Mouse (Mus musculus) lung, embryonic 15.5 days (tissue): ENCODE results near the gene Epop. TPM values are rescaled to one million over a fixed set of nuclear protein-coding genes. Genes with fewer than 3 reads are reported as not detected.
"Not testable (repeated sequence)": the region's sequence is repeated elsewhere in the genome, so short reads cannot be mapped to it uniquely, and the experiment has no call there.

Source experiments
- ATAC-seq: fragments of 200-750 bp; cut with Nextera tagmentation; 2 replicates; pipeline ENCODE4 v1.8.0; 2017; ENCODE audit warnings: moderate number of reproducible peaks, borderline replicate concordance; ENCODE audit not compliant: low FRiP score, low TSS enrichment; ENCODE audit errors: extremely low read depth
- H3K27ac ChIP-seq: fragments of 300-500 bp; sonication (generic); 2 replicates; pipeline ENCODE4 v1.5.1; 2015; ENCODE audit warnings: moderate library complexity, mild to moderate bottlenecking, inconsistent platforms
- H3K27me3 ChIP-seq: fragments of 300-500 bp; sonication (generic); 2 replicates; pipeline ENCODE4 v1.6.1; 2015; ENCODE audit warnings: inconsistent platforms
- H3K36me3 ChIP-seq: fragments of 300-500 bp; sonication (generic); 2 replicates; pipeline ENCODE4 v1.6.1; 2015; ENCODE audit warnings: inconsistent platforms
- H3K4me1 ChIP-seq: fragments of 300-500 bp; sonication (generic); 2 replicates; pipeline ENCODE4 v1.6.1; 2015; ENCODE audit warnings: inconsistent platforms
- H3K4me2 ChIP-seq: fragments of 300-500 bp; sonication (generic); 2 replicates; pipeline ENCODE4 v1.6.1; 2015; ENCODE audit warnings: inconsistent platforms, mild to moderate bottlenecking, moderate library complexity
- H3K4me3 ChIP-seq: fragments of 300-500 bp; sonication (generic); 2 replicates; pipeline ENCODE4 v1.5.1; 2015; ENCODE audit warnings: mild to moderate bottlenecking, inconsistent platforms
- H3K9ac ChIP-seq: fragments of 300-500 bp; sonication (generic); 2 replicates; pipeline ENCODE4 v1.6.1; 2015; ENCODE audit warnings: inconsistent platforms
- H3K9me3 ChIP-seq: fragments of 300-500 bp; sonication (generic); 2 replicates; pipeline ENCODE4 v1.6.1; 2016; ENCODE audit warnings: inconsistent platforms
- WGBS: fragments of 180-500 bp; shearing (Covaris S2); methylation state at CpG from one replicate; pipeline ENCODE4 v1.1.7; 2015; 5-methylcytosine and 5-hydroxymethylcytosine counted together
- polyA plus RNA-seq: library from polyadenylated mRNA; unstranded; fragments of >200 nt; fragmentation: Nextera tagmentation; extraction: Ambion mirVana; gene quantifications from 2 replicates; pipeline ENCODE4 v1.2.1, GENCODE M21; 2015

Epop gene
- polyA plus RNA-seq, 1 experiment from 2014 or later: 4.3 TPM

- H3K4me1 ChIP-seq: peaks cover 39% of the 10 kb centered on the region
These were observed 29.9 kb upstream of the Epop start for GRCm38 (mm10) chr11:97659267-97659989.

GRCm38 (mm10) chr11:97658751-97659266 lies 29.3 kb upstream of the Epop start:
- no peak overlapping the region for H3K27ac ChIP-seq
- no peaks in the 10 kb centered on the region for H3K9me3 ChIP-seq
- peak overlapping the region; percentile 86 for H3K4me2 ChIP-seq
- H3K36me3 ChIP-seq: no peaks in the 10 kb centered on the region
- peaks cover 37% of the 10 kb centered on the region for H3K4me1 ChIP-seq
- H3K9ac ChIP-seq: no peak overlapping the region
- peaks cover 15% of the 10 kb centered on the region for H3K27me3 ChIP-seq
- 37% methylated on average over 11 of the region's 11 CpGs for WGBS
- H3K4me3 ChIP-seq: peak overlapping the region; percentile 93; the same call in 1 of the 2 replicates
- no peak for ATAC-seq

More at GRCm38 (mm10) chr11:97659267-97659989, 29.9 kb upstream of the Epop start:
- Histone ChIP-seq H3K27me3 (peaks cover 15% of the 10 kb centered on the region), H3K9me3 (no peaks in the 10 kb centered on the region), H3K9ac (peak overlapping the region; percentile 88), H3K4me2 (peak overlapping the region; percentile 86), H3K4me3 (peak overlapping the region; percentile 93), H3K36me3 (no peaks in the 10 kb centered on the region), H3K27ac (peak overlapping the region; percentile 84)
- 6% methylated on average over 13 of the region's 13 CpGs for WGBS
- no peak for ATAC-seq

- not testable (repeated sequence) for H3K9ac ChIP-seq, ATAC-seq, H3K9me3 ChIP-seq, H3K4me2 ChIP-seq, H3K4me3 ChIP-seq, H3K27ac ChIP-seq, H3K36me3 ChIP-seq
- peaks cover 15% of the 10 kb centered on the region for H3K27me3 ChIP-seq
- WGBS: 91% methylated on average over 6 of the region's 6 CpGs
- peaks cover 37% of the 10 kb centered on the region for H3K4me1 ChIP-seq
These were observed 28.5 kb upstream of the Epop start for GRCm38 (mm10) chr11:97657967-97658366.

GRCm38 (mm10) chr11:97657184-97657945 lies 27.9 kb upstream of the Epop start:
- Histone ChIP-seq H3K9me3 (no peaks in the 10 kb centered on the region), H3K27ac (no peak overlapping the region), H3K36me3 (no peaks in the 10 kb centered on the region), H3K4me2 (no peak overlapping the region), H3K9ac (no peak overlapping the region), H3K4me3 (no peak overlapping the region), H3K4me1 (peaks cover 32% of the 10 kb centered on the region), H3K27me3 (peaks cover 15% of the 10 kb centered on the region)
- no peak for ATAC-seq
- 27% methylated on average over 5 of the region's 6 CpGs for WGBS

GRCm38 (mm10) chr11:97656269-97656971 lies 26.9 kb upstream of the Epop start:
- Histone ChIP-seq H3K4me1 (peaks cover 23% of the 10 kb centered on the region), H3K9me3 (no peaks in the 10 kb centered on the region), H3K9ac (no peak overlapping the region), H3K36me3 (no peaks in the 10 kb centered on the region), H3K4me3 (no peak overlapping the region), H3K27me3 (peaks cover 6% of the 10 kb centered on the region; the same call in 1 of the 2 replicates), H3K27ac (no peak overlapping the region), H3K4me2 (no peak overlapping the region)
- no peak for ATAC-seq
- 72% methylated on average over 14 of the region's 14 CpGs for WGBS

- H3K27me3 ChIP-seq: no peaks in the 10 kb centered on the region
- WGBS: 84% methylated on average over 2 of the region's 2 CpGs
These were observed 24.7 kb upstream of the Epop start for GRCm38 (mm10) chr11:97654210-97654609.

GRCm38 (mm10) chr11:97653376-97653775 lies 23.9 kb upstream of the Epop start:
- not testable (repeated sequence) for H3K36me3 ChIP-seq, H3K4me1 ChIP-seq, H3K4me2 ChIP-seq, H3K27me3 ChIP-seq, H3K27ac ChIP-seq, H3K9ac ChIP-seq, H3K4me3 ChIP-seq, H3K9me3 ChIP-seq, ATAC-seq
- 91% methylated on average over 11 of the region's 11 CpGs for WGBS

More at GRCm38 (mm10) chr11:97654210-97654609, 24.7 kb upstream of the Epop start:
- Histone ChIP-seq H3K4me3 (no peak overlapping the region), H3K9me3 (no peaks in the 10 kb centered on the region), H3K4me1 (peaks cover 6% of the 10 kb centered on the region), H3K4me2 (no peak overlapping the region), H3K36me3 (no peaks in the 10 kb centered on the region), H3K9ac (no peak overlapping the region), H3K27ac (no peak overlapping the region)
- no peak for ATAC-seq

GRCm38 (mm10) chr11:97650341-97650740 lies 20.8 kb upstream of the Epop start:
- WGBS: 58% methylated on average over 5 of the region's 5 CpGs
- Histone ChIP-seq H3K27ac (no peak overlapping the region), H3K4me2 (no peak overlapping the region), H3K27me3 (no peaks in the 10 kb centered on the region), H3K9me3 (no peaks in the 10 kb centered on the region), H3K36me3 (no peaks in the 10 kb centered on the region), H3K4me3 (no peak overlapping the region), H3K9ac (no peak overlapping the region), H3K4me1 (no peaks in the 10 kb centered on the region)
- no peak for ATAC-seq

GRCm38 (mm10) chr11:97648541-97648940 lies 19.0 kb upstream of the Epop start:
- H3K27me3 ChIP-seq, H3K4me2 ChIP-seq, H3K9ac ChIP-seq, H3K9me3 ChIP-seq, H3K36me3 ChIP-seq, H3K4me1 ChIP-seq, ATAC-seq, H3K27ac ChIP-seq, H3K4me3 ChIP-seq: not testable (repeated sequence)
- WGBS: 70% methylated on average over 4 of the region's 4 CpGs

- Histone ChIP-seq H3K27ac (no peak overlapping the region), H3K9me3 (no peaks in the 10 kb centered on the region), H3K36me3 (no peaks in the 10 kb centered on the region), H3K4me3 (no peak overlapping the region), H3K27me3 (no peaks in the 10 kb centered on the region), H3K9ac (no peak overlapping the region), H3K4me2 (no peak overlapping the region), H3K4me1 (no peaks in the 10 kb centered on the region)
- 0 out of 2 replicates have a peak, but pooled peaks have one; percentile 23 for ATAC-seq
- WGBS: 2% methylated on average over 6 of the region's 6 CpGs
These were observed 15.3 kb upstream of the Epop start for GRCm38 (mm10) chr11:97644834-97645233.

- Histone ChIP-seq H3K4me2 (no peak overlapping the region), H3K9me3 (no peaks in the 10 kb centered on the region), H3K4me1 (no peaks in the 10 kb centered on the region), H3K4me3 (no peak overlapping the region), H3K9ac (no peak overlapping the region), H3K27me3 (no peaks in the 10 kb centered on the region), H3K27ac (no peak overlapping the region), H3K36me3 (no peaks in the 10 kb centered on the region)
- 65% methylated on average over 8 of the region's 8 CpGs for WGBS
- no peak for ATAC-seq
These were observed 14.0 kb upstream of the Epop start for GRCm38 (mm10) chr11:97643380-97644055.
